Mouse (Mus musculus) right cerebral cortex, adult 18-20 months (tissue): ENCODE results near the gene Txndc16.

ENCODE experiments used
- DNase-seq: peaks from one replicate; pipeline ENCODE4 v3.0.0; 2022; ENCODE audit warnings: mixed read lengths

Gene Txndc16

GRCm38 (mm10) chr14:45142511-45142910 is 77.6 kb downstream of the Txndc16 start:
- peak; percentile 56 for DNase-seq

GRCm38 (mm10) chr14:45140344-45141080 is 79.6 kb downstream of the Txndc16 start:
- DNase-seq, result no peak

- no peak for DNase-seq
These were observed 84.2 kb downstream of the Txndc16 start for GRCm38 (mm10) chr14:45135961-45136360.

- DNase-seq, result no peak
These were observed 84.6 kb downstream of the Txndc16 start for GRCm38 (mm10) chr14:45135560-45135959.

- DNase-seq, result no peak
These were observed 101.8 kb downstream of the Txndc16 start for GRCm38 (mm10) chr14:45118359-45118758.

GRCm38 (mm10) chr14:45102201-45102600 is 117.9 kb downstream of the Txndc16 start:
- DNase-seq, result no peak

GRCm38 (mm10) chr14:45092327-45092726 is 127.8 kb downstream of the Txndc16 start:
- DNase-seq, result no peak

- DNase-seq, result no peak
These were observed 130.1 kb downstream of the Txndc16 start for GRCm38 (mm10) chr14:45090011-45090410.

- no peak for DNase-seq
These were observed 134.3 kb downstream of the Txndc16 start for GRCm38 (mm10) chr14:45085651-45086425.

- DNase-seq, result no peak
These were observed 135.4 kb downstream of the Txndc16 start for GRCm38 (mm10) chr14:45084656-45085280.

GRCm38 (mm10) chr14:45083540-45083939 is 136.6 kb downstream of the Txndc16 start:
- peak; percentile 23 for DNase-seq
